Comparison of ENCODE assay signal across 22 mouse cellular contexts in the genomic region with DNA sequence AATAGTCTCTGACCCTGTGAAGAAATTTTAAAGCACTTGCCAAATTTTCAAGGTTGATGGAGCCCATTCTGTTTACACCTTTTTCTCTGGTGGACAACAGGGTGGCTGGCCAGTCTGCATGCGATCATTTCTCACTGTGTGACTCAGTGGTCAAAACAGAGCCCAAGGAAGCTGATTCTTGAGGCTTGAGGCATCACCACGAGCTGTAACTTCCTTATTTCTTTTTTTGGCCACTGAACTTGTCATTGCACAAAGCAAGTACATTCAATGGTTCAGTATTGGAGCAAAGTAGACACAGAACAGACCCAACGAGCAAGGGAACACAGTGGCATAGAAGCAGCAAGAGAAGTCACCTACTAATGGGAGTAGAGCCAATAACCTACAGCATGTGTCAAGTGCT.
"Had no signal": no experiment of that assay in that cellular context is flagged by ENCODE, and none has a peak within 500 bp of the region (broad histone marks: within the 10 kb centered on the region; RNA-seq: fewer than 3 reads in every experiment).

No protein-coding gene starts in this region.

- H3K4me1 ChIP-seq: kidney, embryonic 15.5 days; limb, embryonic 12.5 days; limb, embryonic 15.5 days; midbrain, embryonic 12.5 days; midbrain, embryonic 15.5 days; neural tube, embryonic 12.5 days; neural tube, embryonic 15.5 days; stomach, embryonic 15.5 days had no signal

- H3K4me2 ChIP-seq: kidney, embryonic 15.5 days; limb, embryonic 12.5 days; limb, embryonic 15.5 days; liver, embryonic 11.5 days; lung, embryonic 14.5 days; midbrain, embryonic 12.5 days; midbrain, embryonic 15.5 days; neural tube, embryonic 12.5 days; neural tube, embryonic 15.5 days; stomach, embryonic 15.5 days had no signal

- DNase-seq: kidney, adult 11 months; kidney, adult 8-10 months; kidney, postnatal 10 days; layer of hippocampus, postnatal 36 days; left cerebral cortex, postnatal 4 days; lung, embryonic 14.5 days; retina, postnatal 1 day; right cerebral cortex, postnatal 25 days; thymus, adult 18-20 months had no signal

- ATAC-seq: liver, postnatal 0 days; lung, postnatal 0 days; midbrain, embryonic 15.5 days had no signal

- H3K27me3 ChIP-seq: kidney, embryonic 15.5 days; limb, embryonic 12.5 days; limb, embryonic 15.5 days; midbrain, embryonic 12.5 days; midbrain, embryonic 15.5 days; neural tube, embryonic 12.5 days; neural tube, embryonic 15.5 days; stomach, embryonic 15.5 days had no signal

- H3K27ac ChIP-seq: kidney, embryonic 15.5 days; layer of hippocampus, adult 2 months; limb, embryonic 12.5 days; limb, embryonic 15.5 days; liver, embryonic 14.5 days; midbrain, embryonic 12.5 days; midbrain, embryonic 15.5 days; neural tube, embryonic 12.5 days; neural tube, embryonic 15.5 days; stomach, embryonic 15.5 days had no signal

- H3K36me3 ChIP-seq: kidney, embryonic 15.5 days; limb, embryonic 12.5 days; limb, embryonic 15.5 days; midbrain, embryonic 12.5 days; midbrain, embryonic 15.5 days; neural tube, embryonic 12.5 days; neural tube, embryonic 15.5 days; stomach, embryonic 15.5 days had no signal

- H3K9me3 ChIP-seq: kidney, embryonic 15.5 days; limb, embryonic 12.5 days; limb, embryonic 15.5 days; midbrain, embryonic 12.5 days; midbrain, embryonic 15.5 days; neural tube, embryonic 12.5 days; neural tube, embryonic 15.5 days; stomach, embryonic 15.5 days had no signal

- H3K9ac ChIP-seq: kidney, embryonic 15.5 days; limb, embryonic 12.5 days; limb, embryonic 15.5 days; liver, embryonic 14.5 days; liver, postnatal 0 days; lung, embryonic 14.5 days; midbrain, embryonic 12.5 days; midbrain, embryonic 15.5 days; neural tube, embryonic 12.5 days; neural tube, embryonic 15.5 days; stomach, embryonic 15.5 days had no signal

- H3K4me3 ChIP-seq: kidney, embryonic 15.5 days; layer of hippocampus, adult 2 months; limb, embryonic 12.5 days; limb, embryonic 15.5 days; midbrain, embryonic 12.5 days; midbrain, embryonic 15.5 days; neural tube, embryonic 12.5 days; neural tube, embryonic 15.5 days; stomach, embryonic 15.5 days had no signal
